Mouse (Mus musculus): ENCODE measurements at regions not wholly inside any gene's neighbourhood (a gene's known extent, or its start where the extent isn't known, plus 50 kb on each side); places are given as distances from the start of the nearest gene placed in this dataset.

GRCm38 (mm10) chr16:90569826-90570225 lies 157.4 kb downstream of the Mis18a start:
- no peak for TF ChIP-seq CTCF (IDR thresholded peaks at IDR 0.05; ENCODE audit: borderline replicate concordance, insufficient read depth, low read depth, low read length)
- TF ChIP-seq POLR2A (IDR thresholded peaks at IDR 0.05; ENCODE audit: borderline replicate concordance, insufficient read depth, low read length), result no peak

Data from cerebellum, adult 2 months (tissue).